Mouse (Mus musculus) erythroid progenitor cell, adult 5-6 weeks (primary cell): ENCODE measurements around the gene Ank2. TPM values are rescaled to one million over a fixed set of nuclear protein-coding genes. Genes with fewer than 3 reads are reported as not detected.

Source experiments
- ATAC-seq: replicated peaks from 2 replicates; pipeline ENCODE4 v1.8.0; 2016; ENCODE audit warnings: moderate number of reproducible peaks, mild to moderate bottlenecking, moderate TSS enrichment, inconsistent platforms; ENCODE audit not compliant: poor library complexity, low FRiP score, severe bottlenecking
- total RNA-seq, 2 experiments: library from RNA; stranded (forward) in 1 of 2; stranded (reverse) in 1 of 2; fragments of 150-400 nt in 1 of 2; fragments of 186-747, 209-891 nt in 1 of 2; gene quantifications; 2 replicates each; pipeline versions ENCODE4 v1.2.3 to v1.2.4; 2015 to 2017; ENCODE audit warnings: low replicate concordance in 2 of 2

Gene Ank2
- total RNA-seq, 2 experiments from 2014 or later, result 1.2 TPM; not detected in 1

DNA sequence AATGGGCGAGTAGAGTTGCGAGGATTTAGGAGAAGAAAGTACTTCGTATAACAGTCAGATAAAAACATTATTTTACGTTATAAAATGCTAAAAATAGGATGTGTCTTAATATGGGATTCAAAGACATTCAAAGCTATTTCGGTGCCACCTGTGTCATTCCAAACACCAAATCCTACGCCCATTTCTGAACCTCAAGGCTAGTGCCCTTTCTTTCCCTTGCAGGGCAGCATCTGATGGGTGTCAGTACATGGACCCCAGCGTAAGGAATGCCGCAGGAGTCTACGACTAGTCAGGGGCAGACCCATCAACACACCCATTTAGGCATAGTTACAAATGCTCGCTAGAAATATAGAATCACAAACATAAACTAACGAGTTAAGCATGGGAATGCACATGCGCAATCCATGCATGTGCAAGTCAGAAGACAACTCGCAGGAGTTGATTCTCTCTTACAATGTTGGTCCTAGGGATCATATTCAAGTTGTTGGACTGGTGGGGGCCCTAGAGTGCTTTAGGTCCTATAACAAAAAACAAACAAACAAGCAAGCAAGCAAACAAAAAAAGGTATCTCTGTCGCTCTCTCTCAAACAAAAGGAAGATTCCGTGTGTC, 240.6 kb downstream of the Ank2 start:
- no peak for ATAC-seq

DNA sequence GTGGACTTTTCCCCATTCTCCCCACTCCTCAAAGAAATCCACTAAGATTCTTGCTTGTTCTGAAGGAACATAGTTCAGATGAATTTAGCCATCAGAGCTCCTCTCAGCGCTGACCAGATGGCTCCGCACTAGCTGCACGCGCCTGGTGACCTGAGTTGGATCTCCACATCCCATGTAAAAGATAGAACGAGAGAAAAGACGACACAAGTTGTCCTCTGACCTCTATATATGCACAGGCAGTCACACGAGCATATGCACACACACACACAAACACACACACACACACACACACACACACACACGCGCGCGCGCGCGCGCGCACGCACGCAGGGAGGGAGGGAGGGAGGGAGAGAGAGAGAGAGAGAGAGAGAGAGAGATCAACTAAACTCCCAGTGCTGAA, 241.2 kb downstream of the Ank2 start:
- ATAC-seq, result no peak

DNA sequence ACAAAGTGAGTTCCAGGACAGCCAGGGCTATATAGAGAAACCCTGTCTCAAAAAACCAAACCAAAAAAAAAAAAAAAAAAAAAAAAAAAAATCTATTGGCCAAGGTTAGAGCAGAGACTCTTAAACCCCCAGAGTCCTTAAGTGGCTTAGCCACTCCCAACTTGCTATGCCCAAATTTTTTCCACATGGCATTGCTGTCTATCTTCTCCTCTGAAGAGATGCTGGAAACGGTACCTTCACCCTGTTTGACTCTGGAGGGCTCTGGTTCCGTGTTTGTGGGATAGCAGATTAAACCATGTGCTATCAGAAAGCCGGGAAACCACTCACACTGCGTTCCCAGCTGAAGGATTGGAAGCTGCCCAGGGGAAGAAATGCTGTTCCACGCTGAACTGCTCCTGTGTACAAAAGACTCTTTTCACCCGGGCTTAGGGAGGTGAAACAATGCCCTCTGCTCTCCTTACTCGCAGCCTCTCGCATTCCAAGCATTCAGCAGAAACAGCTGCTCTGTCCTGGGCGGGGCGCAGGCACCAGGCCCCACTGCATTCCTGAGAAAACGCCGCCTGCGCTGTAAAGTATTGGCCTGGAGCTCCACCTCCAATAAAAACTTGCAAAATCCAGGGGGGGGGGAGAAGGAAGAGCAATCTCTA, 241.7 kb downstream of the Ank2 start:
- no peak for ATAC-seq

DNA sequence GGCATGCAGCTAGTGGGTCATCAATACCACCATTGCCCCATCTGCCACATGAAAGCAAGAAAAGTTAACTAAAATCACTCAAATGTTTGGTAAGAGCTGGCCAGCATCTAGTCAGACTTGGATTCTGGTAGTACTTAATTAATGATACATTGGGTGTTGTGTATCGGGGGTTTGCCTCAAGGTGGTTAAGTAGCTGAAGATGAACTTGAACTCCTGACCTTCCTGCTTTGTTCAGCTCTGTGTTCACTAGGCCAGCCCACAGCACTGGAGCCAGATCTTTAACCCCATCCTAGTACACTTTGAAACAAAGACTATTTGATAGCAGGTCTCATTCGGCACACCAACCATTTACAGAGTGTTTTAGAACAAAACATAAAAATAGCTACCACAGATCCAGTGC, 242.5 kb downstream of the Ank2 start:
- no peak for ATAC-seq

- ATAC-seq, result no peak
These were observed 248.2 kb downstream of the Ank2 start for GRCm38 (mm10) chr3:127250930-127251329.

DNA sequence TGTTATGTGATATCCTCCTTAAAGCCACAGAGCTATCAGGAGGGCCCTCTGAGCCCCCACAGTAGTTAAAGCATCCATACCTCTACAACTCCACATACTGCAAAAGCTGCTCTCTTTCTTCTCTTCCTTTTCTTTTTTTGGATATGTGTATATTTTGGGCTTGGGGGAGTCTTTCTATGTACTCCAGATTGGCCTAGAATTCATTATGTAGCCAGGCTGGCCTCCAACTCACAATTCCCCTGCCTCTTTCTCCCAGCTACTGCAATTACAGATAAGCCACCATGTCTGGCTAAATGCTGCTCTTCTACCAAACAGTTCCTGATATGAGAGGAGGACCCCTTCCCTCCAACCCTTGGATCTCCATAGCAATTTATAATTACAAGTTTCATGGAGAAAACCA, 250.5 kb downstream of the Ank2 start:
- no peak for ATAC-seq

DNA sequence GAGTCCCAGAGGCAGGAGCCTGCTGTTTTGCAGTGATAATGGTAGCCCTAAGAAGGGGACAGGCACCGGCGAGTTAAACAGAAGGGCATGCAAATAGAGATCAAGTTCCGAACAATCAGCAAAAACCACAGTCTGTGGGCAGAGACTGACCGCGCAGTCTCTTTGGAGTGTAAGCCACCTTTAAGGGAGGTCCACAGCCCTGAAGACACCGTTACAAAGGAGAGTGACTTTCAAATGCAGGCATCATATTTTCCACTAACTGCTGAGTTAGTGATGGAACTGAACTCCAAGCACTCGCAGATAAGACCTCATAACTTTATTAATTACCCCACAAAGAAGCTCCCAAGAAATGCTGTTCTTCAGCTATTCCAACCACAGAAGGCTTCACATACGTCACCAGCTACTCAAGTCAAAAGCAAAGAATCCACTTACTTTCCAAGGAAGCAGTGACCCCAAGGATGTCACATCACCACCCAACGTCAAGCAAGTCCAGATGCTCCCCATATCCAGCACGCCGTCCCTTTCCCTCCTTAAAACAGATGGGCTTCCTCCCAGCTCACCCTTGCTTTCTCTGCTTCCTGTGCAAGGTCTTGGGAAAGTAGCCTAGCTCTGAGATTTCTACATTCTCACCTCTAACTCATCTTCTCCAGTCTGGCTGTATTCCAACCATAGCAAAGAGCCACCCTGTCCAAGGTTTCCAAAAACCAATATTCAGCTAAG, 252.0 kb downstream of the Ank2 start:
- ATAC-seq, result no peak

DNA sequence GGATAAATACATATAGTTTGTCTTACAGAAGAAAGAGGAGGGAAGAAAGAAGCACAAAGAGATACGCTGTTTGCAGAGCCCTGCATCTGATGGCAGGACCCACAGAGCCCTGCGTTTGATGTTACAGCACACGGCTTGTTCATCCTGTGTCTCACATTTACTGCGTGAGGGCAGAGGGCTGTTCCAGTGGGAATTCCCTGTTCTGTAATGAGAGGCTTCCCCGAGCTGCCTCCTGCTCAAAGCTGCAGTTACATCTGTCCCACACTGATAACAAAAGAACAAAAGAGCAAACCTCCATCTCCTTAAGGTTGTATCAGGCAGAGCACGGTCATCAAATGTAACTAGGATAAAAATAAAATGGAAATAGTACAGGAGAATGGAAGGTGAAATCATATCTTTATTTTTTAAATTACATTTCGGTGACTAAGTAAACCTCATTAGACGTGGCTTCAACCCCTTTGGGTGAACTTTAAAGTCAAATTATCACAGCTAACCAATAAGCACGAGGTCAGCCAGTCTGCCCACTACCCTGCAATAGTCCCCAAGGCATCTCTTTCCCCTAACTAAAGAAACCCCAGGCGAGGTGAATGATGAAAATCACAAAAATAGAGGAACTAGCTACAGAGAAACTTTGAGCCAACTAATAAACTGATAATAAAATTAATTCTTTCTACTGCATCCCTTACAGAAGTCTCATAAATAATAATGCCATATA, 255.1 kb downstream of the Ank2 start:
- no peak for ATAC-seq

DNA sequence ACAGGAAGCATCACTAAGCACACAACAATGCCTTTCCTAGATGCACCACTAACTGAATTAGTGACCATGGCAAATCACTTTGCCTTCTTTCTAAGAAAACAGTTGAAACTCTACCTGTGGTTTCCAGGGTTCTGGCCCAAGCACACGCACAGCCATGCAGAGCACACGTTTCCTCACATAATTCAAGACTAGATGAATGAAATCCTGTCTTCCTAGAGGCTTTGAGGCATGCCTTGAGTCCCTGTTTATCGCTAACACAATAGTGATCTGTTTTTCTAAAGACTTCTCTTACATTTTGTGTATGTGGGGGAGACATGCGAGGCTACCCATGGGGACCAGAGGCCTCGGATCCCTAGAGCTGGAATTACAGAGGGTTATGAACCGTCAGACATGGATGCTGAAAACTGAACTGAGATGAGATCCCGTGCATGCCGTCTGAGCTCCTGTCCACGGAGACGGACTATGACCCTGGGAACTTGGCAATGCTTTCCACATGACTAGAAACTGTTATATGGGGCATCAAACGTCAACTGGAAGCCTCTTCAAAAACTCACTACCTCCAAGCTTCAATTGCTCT, 256.8 kb downstream of the Ank2 start:
- ATAC-seq, result no peak

- ATAC-seq, result no peak
These were observed 263.9 kb downstream of the Ank2 start for GRCm38 (mm10) chr3:127235271-127235670.

GRCm38 (mm10) chr3:127225799-127226730, 273.1 kb downstream of the Ank2 start:
- no peak for ATAC-seq

GRCm38 (mm10) chr3:127225167-127225798, 273.9 kb downstream of the Ank2 start:
- no peak for ATAC-seq

DNA sequence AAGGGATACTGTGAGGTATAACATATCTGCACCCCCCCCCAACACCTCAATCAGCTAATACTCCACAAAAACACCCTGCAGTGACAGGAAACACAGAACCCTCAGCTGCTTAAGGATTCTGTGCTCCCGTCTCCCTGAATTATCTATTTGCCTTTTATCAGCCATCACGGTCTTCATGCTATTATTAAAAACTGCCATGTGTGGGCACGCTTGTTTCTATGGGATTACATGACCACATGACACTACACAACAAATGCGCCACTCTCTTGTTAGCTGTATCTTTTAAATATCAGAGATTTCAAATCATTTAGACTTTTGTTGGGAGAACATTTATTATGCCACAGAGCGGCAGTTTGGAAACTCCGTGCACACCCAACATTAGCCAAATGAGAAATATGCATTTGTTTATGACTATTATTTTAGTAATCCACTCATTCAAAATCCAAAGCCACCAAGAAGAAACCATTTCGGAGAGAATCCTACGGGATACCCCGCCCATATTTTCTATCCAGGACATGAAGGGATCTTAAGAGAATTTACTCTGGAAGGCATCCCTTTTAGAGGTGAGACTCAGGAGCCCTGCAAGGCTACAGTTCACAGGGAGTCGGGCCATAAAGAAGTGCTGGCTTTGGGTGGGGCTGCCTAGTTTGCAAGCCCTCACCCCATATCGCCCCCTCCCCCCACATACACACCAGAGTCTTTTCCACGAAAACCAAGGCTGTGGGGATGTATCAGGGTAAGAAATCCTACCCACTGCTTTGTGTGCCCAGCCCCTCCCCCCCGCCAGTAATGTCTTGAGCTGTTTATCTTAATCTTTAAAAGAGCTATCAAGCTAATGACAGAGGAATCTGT, 274.6 kb downstream of the Ank2 start:
- no peak for ATAC-seq

DNA sequence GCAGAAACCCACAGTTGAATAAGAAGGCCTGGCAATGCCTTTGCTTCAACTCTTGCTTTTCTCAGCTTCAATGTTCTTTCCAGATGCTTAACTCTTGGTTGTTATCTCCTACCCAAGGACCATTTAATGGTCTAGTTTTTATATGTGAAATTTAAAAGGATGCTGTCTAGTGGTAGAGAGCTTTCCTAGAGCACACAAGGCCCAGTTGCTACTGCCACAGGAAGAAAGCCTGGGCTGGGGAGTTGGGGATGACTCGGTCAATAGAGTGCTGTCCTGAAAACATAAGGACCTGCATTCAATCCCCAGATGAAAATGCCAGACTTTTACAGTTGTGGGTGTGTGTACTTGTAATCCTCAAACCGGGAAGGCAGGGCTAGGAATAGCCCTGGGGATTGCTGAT, 277.1 kb downstream of the Ank2 start:
- no peak for ATAC-seq

DNA sequence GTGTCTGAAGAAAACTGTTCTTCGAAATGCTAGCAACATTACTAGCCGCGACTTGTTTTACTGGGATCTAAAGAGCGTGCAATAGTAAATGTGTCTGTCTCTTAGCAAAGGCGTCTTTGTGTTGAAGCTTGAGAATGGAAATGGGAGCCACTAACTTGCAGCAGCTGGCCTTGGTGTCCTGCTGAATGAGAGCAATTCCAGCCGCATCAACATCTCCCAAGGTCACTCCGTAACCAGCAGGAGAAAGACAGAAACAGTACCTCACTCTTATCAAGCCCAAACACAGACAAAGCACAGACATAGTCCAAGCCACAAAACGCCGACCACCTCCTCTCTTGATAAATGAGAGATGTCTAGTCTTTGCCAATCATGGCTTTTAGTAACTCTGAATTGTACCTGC, 278.3 kb downstream of the Ank2 start:
- ATAC-seq, result no peak

- no peak for ATAC-seq
These were observed 285.6 kb downstream of the Ank2 start for GRCm38 (mm10) chr3:127213534-127213933.

DNA sequence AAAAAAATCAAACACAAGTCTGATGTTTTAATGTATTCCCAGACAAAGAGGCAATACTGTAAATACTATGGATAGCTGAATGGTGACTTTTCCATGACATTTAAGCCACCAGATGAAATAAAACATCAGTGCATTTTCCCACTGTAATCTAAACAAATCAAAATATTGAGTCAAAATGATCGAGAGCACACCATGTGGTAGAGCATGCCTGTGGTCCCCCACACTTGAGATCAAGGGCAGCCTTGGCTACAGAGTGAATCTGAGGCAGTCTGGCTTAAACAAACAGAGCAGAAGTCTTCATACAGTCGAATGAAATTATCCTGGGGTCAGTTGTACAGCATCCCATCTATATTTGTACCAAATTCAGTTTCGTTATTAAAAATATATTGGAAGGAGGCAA, 288.0 kb downstream of the Ank2 start:
- ATAC-seq, result no peak

- ATAC-seq, result no peak
These were observed 288.6 kb downstream of the Ank2 start for GRCm38 (mm10) chr3:127210552-127210951.
